Mouse (Mus musculus): ENCODE results near the gene Cenph. TPM values are rescaled to one million over a fixed set of nuclear protein-coding genes. Genes with fewer than 3 reads are reported as not detected.
A peak's percentile ranks its signal among the peaks of the same experiment; 100 is the strongest.

Gene Cenph
- 18.0 and 18.1 TPM in 2 replicates for polyA plus RNA-seq (2014; fragmentation: Nextera tagmentation; extraction: Ambion mirVana)

DNA sequence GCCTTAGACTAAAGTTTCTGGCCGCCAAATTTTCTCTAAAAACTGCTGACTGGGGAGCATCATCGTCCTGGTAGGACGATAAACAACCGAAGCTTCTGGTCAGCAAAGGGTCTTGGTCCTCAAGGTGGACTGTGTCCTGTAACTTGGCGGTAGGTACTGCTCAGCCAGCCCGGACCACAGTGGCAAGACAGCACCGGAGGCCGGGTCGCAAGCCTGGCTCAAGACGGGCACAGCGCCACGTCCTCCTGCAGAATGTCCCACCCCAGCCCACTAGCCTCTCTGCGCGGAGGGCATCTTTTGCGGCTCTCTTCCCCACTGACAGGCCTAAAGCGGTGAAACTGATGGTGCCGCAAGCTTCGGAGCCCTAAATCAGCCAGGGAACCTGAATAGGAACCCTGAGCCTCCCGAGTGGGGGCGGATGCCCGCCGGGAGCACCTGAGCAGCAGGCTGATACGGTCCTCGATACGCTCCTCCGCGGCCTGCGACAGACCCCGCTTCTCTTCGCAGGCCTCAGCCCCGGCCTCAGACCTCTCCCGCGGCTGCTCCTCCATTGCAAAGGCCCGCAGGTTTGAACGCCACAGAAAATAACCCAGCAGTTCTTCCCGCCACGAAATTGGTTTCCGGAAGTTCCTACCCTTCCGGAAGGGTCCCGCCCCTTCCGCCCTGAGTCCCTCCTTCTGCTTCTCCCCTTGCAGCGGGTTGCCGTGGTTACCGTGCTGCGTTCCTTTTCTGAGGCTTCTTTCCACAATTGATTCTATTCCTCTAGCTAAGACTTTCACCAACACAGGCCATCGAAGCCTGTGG lies at the start of gene Cenph:
Gene Cenph, minus strand, starts transcription at position 648 of the 804 bp plus-strand sequence.
- ATAC-seq (ENCODE audit: insufficient number of reproducible peaks, insufficient read depth, low FRiP score, low read depth): peak; percentile 80; the same call in 1 of the 2 replicates
- peak within 1 kb of the TSS; percentile 82 for H3K9ac ChIP-seq (ENCODE audit: low read length)
- peak within 1 kb of the TSS; percentile 93 for H3K4me2 ChIP-seq (ENCODE audit: low read length)
- H3K36me3 ChIP-seq (ENCODE audit: control insufficient read depth, insufficient read depth, low read length): peaks cover 45% of the 10 kb centered on the region
- no peaks in the 10 kb centered on the region for H3K27me3 ChIP-seq (ENCODE audit: control insufficient read depth, insufficient read depth, low read length)
- H3K4me3 ChIP-seq (ENCODE audit: control insufficient read depth in 1 of 2, insufficient read depth in 1 of 2, low read depth in 1 of 2, low read length in 2 of 2): peak within 1 kb of the TSS; percentile 81 to 88
- H3K4me1 ChIP-seq (ENCODE audit: control insufficient read depth in 2 of 2, insufficient read depth in 2 of 2, low read length in 2 of 2): peaks cover 0 to 7% of the 10 kb centered on the region in 2 experiments; a peak in 2 of 4 replicates
- no peaks in the 10 kb centered on the region for H3K9me3 ChIP-seq (ENCODE audit: control insufficient read depth, low read length)
- under 1% methylated on average over 46 of the region's 46 CpGs for WGBS
- peak within 1 kb of the TSS in 1 of 2 experiments; percentile 35; a peak in 1 of 4 replicates for H3K27ac ChIP-seq (replicated peaks in 1 of 2; ENCODE audit: control insufficient read depth in 1 of 2, insufficient read depth in 1 of 2, low read depth in 2 of 2, low read length in 2 of 2)

DNA sequence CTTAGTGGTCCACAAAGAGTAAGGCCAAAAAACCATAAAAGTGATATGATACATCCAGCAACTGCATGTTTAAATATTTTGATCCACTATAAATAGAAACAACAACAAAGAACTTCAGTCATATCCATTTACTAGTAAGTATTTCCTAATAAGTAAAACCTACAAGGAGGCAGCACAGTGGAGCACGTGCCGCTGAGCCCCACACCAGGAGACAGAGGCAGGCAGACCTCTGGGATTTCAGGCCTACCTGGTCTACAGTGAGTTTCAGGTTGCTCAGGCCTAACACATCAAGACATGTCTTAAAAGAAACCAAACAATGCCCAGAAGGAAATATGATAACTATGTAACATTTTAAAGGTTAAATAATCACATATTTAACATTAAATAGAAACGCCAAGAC lies 49.2 kb upstream of the Cenph start:
- Histone ChIP-seq H3K36me3 (ENCODE audit: control insufficient read depth, insufficient read depth, low read length) (peaks cover 83% of the 10 kb centered on the region), H3K4me2 (ENCODE audit: low read length) (no peak overlapping the region), H3K4me3 (ENCODE audit: control insufficient read depth in 1 of 2, insufficient read depth in 1 of 2, low read depth in 1 of 2, low read length in 2 of 2) (no peak overlapping the region), H3K27ac (replicated peaks in 1 of 2; ENCODE audit: control insufficient read depth in 1 of 2, insufficient read depth in 1 of 2, low read depth in 2 of 2, low read length in 2 of 2) (no peak overlapping the region), H3K9me3 (ENCODE audit: control insufficient read depth, low read length) (no peaks in the 10 kb centered on the region), H3K27me3 (ENCODE audit: control insufficient read depth, insufficient read depth, low read length) (no peaks in the 10 kb centered on the region), H3K4me1 (ENCODE audit: control insufficient read depth in 2 of 2, insufficient read depth in 2 of 2, low read length in 2 of 2) (no peaks in the 10 kb centered on the region), H3K9ac (ENCODE audit: low read length) (no peak overlapping the region)
- no peak for ATAC-seq (ENCODE audit: insufficient number of reproducible peaks, insufficient read depth, low FRiP score, low read depth)
- 86% methylated on average over 3 of the region's 3 CpGs for WGBS

GRCm38 (mm10) chr13:100824306-100824705 lies 48.6 kb upstream of the Cenph start:
- Histone ChIP-seq H3K36me3 (ENCODE audit: control insufficient read depth, insufficient read depth, low read length) (peaks cover 88% of the 10 kb centered on the region), H3K4me1 (ENCODE audit: control insufficient read depth in 2 of 2, insufficient read depth in 2 of 2, low read length in 2 of 2) (no peaks in the 10 kb centered on the region), H3K4me3 (ENCODE audit: control insufficient read depth in 1 of 2, insufficient read depth in 1 of 2, low read depth in 1 of 2, low read length in 2 of 2) (no peak overlapping the region), H3K27me3 (ENCODE audit: control insufficient read depth, insufficient read depth, low read length) (no peaks in the 10 kb centered on the region), H3K9ac (ENCODE audit: low read length) (no peak overlapping the region), H3K9me3 (ENCODE audit: control insufficient read depth, low read length) (no peaks in the 10 kb centered on the region), H3K27ac (replicated peaks in 1 of 2; ENCODE audit: control insufficient read depth in 1 of 2, insufficient read depth in 1 of 2, low read depth in 2 of 2, low read length in 2 of 2) (no peak overlapping the region), H3K4me2 (ENCODE audit: low read length) (no peak overlapping the region)
- WGBS: 74% methylated on average over 6 of the region's 6 CpGs
- no peak for ATAC-seq (ENCODE audit: insufficient number of reproducible peaks, insufficient read depth, low FRiP score, low read depth)

- 94% methylated on average over 3 of the region's 3 CpGs for WGBS
- ATAC-seq (ENCODE audit: insufficient number of reproducible peaks, insufficient read depth, low FRiP score, low read depth): no peak
- Histone ChIP-seq H3K9ac (ENCODE audit: low read length) (no peak overlapping the region), H3K4me1 (ENCODE audit: control insufficient read depth in 2 of 2, insufficient read depth in 2 of 2, low read length in 2 of 2) (no peaks in the 10 kb centered on the region), H3K36me3 (ENCODE audit: control insufficient read depth, insufficient read depth, low read length) (peaks cover 92% of the 10 kb centered on the region), H3K9me3 (ENCODE audit: control insufficient read depth, low read length) (no peaks in the 10 kb centered on the region), H3K27me3 (ENCODE audit: control insufficient read depth, insufficient read depth, low read length) (no peaks in the 10 kb centered on the region), H3K4me2 (ENCODE audit: low read length) (no peak overlapping the region), H3K27ac (replicated peaks in 1 of 2; ENCODE audit: control insufficient read depth in 1 of 2, insufficient read depth in 1 of 2, low read depth in 2 of 2, low read length in 2 of 2) (no peak overlapping the region), H3K4me3 (ENCODE audit: control insufficient read depth in 1 of 2, insufficient read depth in 1 of 2, low read depth in 1 of 2, low read length in 2 of 2) (no peak overlapping the region)
These were observed 48.2 kb upstream of the Cenph start for GRCm38 (mm10) chr13:100823863-100824262.

GRCm38 (mm10) chr13:100814451-100814850 lies 38.8 kb upstream of the Cenph start:
- no peaks in the 10 kb centered on the region for H3K27me3 ChIP-seq (ENCODE audit: control insufficient read depth, insufficient read depth, low read length)
- H3K9ac ChIP-seq (ENCODE audit: low read length): no peak overlapping the region
- no peak overlapping the region for H3K27ac ChIP-seq (replicated peaks in 1 of 2; ENCODE audit: control insufficient read depth in 1 of 2, insufficient read depth in 1 of 2, low read depth in 2 of 2, low read length in 2 of 2)
- H3K4me1 ChIP-seq (ENCODE audit: control insufficient read depth in 2 of 2, insufficient read depth in 2 of 2, low read length in 2 of 2): no peaks in the 10 kb centered on the region
- peaks cover 90% of the 10 kb centered on the region for H3K36me3 ChIP-seq (ENCODE audit: control insufficient read depth, insufficient read depth, low read length)
- ATAC-seq (ENCODE audit: insufficient number of reproducible peaks, insufficient read depth, low FRiP score, low read depth): no peak
- 91% methylated on average over 6 of the region's 6 CpGs for WGBS
- no peak overlapping the region for H3K4me3 ChIP-seq (ENCODE audit: control insufficient read depth in 1 of 2, insufficient read depth in 1 of 2, low read depth in 1 of 2, low read length in 2 of 2)
- no peak overlapping the region for H3K4me2 ChIP-seq (ENCODE audit: low read length)
- no peaks in the 10 kb centered on the region for H3K9me3 ChIP-seq (ENCODE audit: control insufficient read depth, low read length)

- H3K4me2 ChIP-seq (ENCODE audit: low read length): no peak overlapping the region
These were observed 30.1 kb upstream of the Cenph start for GRCm38 (mm10) chr13:100805776-100806175.

GRCm38 (mm10) chr13:100797171-100797570 lies 21.5 kb upstream of the Cenph start:
- Histone ChIP-seq H3K9ac (ENCODE audit: low read length) (no peak overlapping the region), H3K27ac (replicated peaks in 1 of 2; ENCODE audit: control insufficient read depth in 1 of 2, insufficient read depth in 1 of 2, low read depth in 2 of 2, low read length in 2 of 2) (no peak overlapping the region), H3K36me3 (ENCODE audit: control insufficient read depth, insufficient read depth, low read length) (peaks cover 15% of the 10 kb centered on the region), H3K4me2 (ENCODE audit: low read length) (no peak overlapping the region), H3K9me3 (ENCODE audit: control insufficient read depth, low read length) (no peaks in the 10 kb centered on the region), H3K4me1 (ENCODE audit: control insufficient read depth in 2 of 2, insufficient read depth in 2 of 2, low read length in 2 of 2) (no peaks in the 10 kb centered on the region), H3K27me3 (ENCODE audit: control insufficient read depth, insufficient read depth, low read length) (no peaks in the 10 kb centered on the region), H3K4me3 (ENCODE audit: control insufficient read depth in 1 of 2, insufficient read depth in 1 of 2, low read depth in 1 of 2, low read length in 2 of 2) (no peak overlapping the region)
- no peak for ATAC-seq (ENCODE audit: insufficient number of reproducible peaks, insufficient read depth, low FRiP score, low read depth)
- 89% methylated on average over 6 of the region's 6 CpGs for WGBS

More at GRCm38 (mm10) chr13:100805776-100806175, 30.1 kb upstream of the Cenph start:
- Histone ChIP-seq H3K4me1 (ENCODE audit: control insufficient read depth in 2 of 2, insufficient read depth in 2 of 2, low read length in 2 of 2) (no peaks in the 10 kb centered on the region), H3K9me3 (ENCODE audit: control insufficient read depth, low read length) (no peaks in the 10 kb centered on the region), H3K27me3 (ENCODE audit: control insufficient read depth, insufficient read depth, low read length) (no peaks in the 10 kb centered on the region), H3K4me3 (ENCODE audit: control insufficient read depth in 1 of 2, insufficient read depth in 1 of 2, low read depth in 1 of 2, low read length in 2 of 2) (no peak overlapping the region), H3K36me3 (ENCODE audit: control insufficient read depth, insufficient read depth, low read length) (peaks cover 86% of the 10 kb centered on the region), H3K9ac (ENCODE audit: low read length) (no peak overlapping the region), H3K27ac (replicated peaks in 1 of 2; ENCODE audit: control insufficient read depth in 1 of 2, insufficient read depth in 1 of 2, low read depth in 2 of 2, low read length in 2 of 2) (no peak overlapping the region)
- 95% methylated on average over 3 of the region's 3 CpGs for WGBS
- ATAC-seq (ENCODE audit: insufficient number of reproducible peaks, insufficient read depth, low FRiP score, low read depth): no peak

Measured in heart, embryonic 14.5 days (tissue).